Mouse (Mus musculus) heart, adult 18-20 months (tissue): ENCODE data around the gene Sstr4. TPM values are rescaled to one million over a fixed set of nuclear protein-coding genes. Genes with fewer than 3 reads are reported as not detected.

Experiments
- DNase-seq, 2 experiments: peaks; one replicate each; pipeline ENCODE4 v3.0.0; 2021 to 2022; ENCODE audit warnings: mixed read lengths in 1 of 2
- total RNA-seq, 2 experiments: library from RNA; stranded (reverse); gene quantifications; 2 replicates each; pipeline ENCODE4 v1.2.3; 2021

Gene Sstr4
- total RNA-seq, 2 experiments from 2014 or later = 1.3 to 1.5 TPM

- peak; percentile 34 to 44 for DNase-seq
Measured at GRCm38 (mm10) chr2:148429001-148429505, 33.9 kb downstream of the Sstr4 start.

GRCm38 (mm10) chr2:148430941-148431340 is 35.8 kb downstream of the Sstr4 start:
- DNase-seq = no peak

GRCm38 (mm10) chr2:148432346-148432745 is 37.2 kb downstream of the Sstr4 start:
- no peak for DNase-seq

GRCm38 (mm10) chr2:148436285-148436684 is 41.1 kb downstream of the Sstr4 start:
- DNase-seq = no peak

- no peak for DNase-seq
Measured at GRCm38 (mm10) chr2:148439691-148440276, 44.6 kb downstream of the Sstr4 start.

- no peak for DNase-seq
Measured at GRCm38 (mm10) chr2:148441421-148441820, 46.3 kb downstream of the Sstr4 start.

- peak; percentile 21 to 45 for DNase-seq
Measured at GRCm38 (mm10) chr2:148442172-148442571, 47.0 kb downstream of the Sstr4 start.

- DNase-seq = peak; percentile 20 to 43
Measured at GRCm38 (mm10) chr2:148442710-148443109, 47.6 kb downstream of the Sstr4 start.

GRCm38 (mm10) chr2:148443249-148443958 is 48.3 kb downstream of the Sstr4 start, which contains the start of gene Cd93:
Gene Cd93, minus strand, starts transcription at chr2:148443563.
- peak; percentile 73 to 90 for DNase-seq

- no peak for DNase-seq
Measured at GRCm38 (mm10) chr2:148444472-148444871, 49.3 kb downstream of the Sstr4 start.

GRCm38 (mm10) chr2:148445616-148446015 is 50.5 kb downstream of the Sstr4 start:
- no peak for DNase-seq

Other genes starting within 250 kb of the Sstr4 start
- 10 to 100 TPM; 42.3 to 44.8 TPM for gene Thbd, start 12.8 kb downstream of the Sstr4 start, total RNA-seq
- 10 to 100 TPM; 31.2 to 41.1 TPM for gene Cd93, start 48.2 kb downstream of the Sstr4 start, total RNA-seq